Mouse (Mus musculus): Measurements from ENCODE around the gene B3gnt2. TPM values are rescaled to one million over a fixed set of nuclear protein-coding genes. Genes with fewer than 3 reads are reported as not detected.

The B3gnt2 gene
- total and polyA plus RNA-seq, 3 experiments = 36.8 to 66.4 TPM; not detected in 1

DNA sequence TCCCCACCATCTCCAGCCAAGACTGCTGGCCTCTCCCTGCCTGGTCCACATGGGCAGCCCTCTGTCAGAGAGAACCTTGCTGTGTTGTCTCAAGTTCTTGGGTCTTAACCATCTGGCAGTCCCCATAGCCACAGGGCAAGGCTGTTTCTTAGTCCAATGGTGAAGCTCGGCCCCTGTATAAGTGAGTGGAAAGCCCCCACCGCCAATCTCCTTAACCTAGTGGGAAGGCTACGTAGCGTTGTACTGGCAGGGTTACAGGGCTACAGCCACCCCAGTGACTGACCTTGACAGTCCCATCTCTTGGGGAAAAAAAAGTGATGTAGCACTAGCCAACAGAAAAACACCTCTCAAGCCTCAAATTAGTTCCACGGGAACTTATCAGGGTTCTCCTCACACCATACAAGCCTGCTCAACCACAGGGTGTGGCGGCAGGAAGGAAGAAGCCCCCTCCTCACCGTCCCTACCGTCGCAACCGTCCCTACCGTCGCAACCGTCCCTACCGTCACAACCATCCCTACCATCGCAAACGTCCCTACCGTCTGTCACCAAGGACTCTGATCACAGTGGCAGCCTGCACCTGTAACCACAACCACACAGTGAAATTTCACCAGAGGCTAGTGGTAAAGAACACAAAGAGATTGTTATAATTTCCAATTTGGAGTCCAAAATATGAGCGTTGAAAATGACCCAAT lies 98.4 kb downstream of the B3gnt2 start:
- Histone ChIP-seq H3K4me3 (ENCODE audit: control insufficient read depth in 1 of 2, insufficient read depth in 1 of 2, low read depth in 2 of 2, low read length in 2 of 2) (no peak overlapping the region), H3K27ac (ENCODE audit: control insufficient read depth, low read depth, low read length) (no peak overlapping the region), H3K79me2 (ENCODE audit: control insufficient read depth, insufficient read depth, low read length, poor library complexity) (no peaks in the 10 kb centered on the region), H3K9ac (ENCODE audit: control insufficient read depth, low read depth, low read length, poor library complexity, severe bottlenecking) (no peak overlapping the region), H3K27me3 (ENCODE audit: control insufficient read depth in 1 of 2, insufficient read depth in 2 of 2, low read length in 2 of 2) (no peaks in the 10 kb centered on the region), H3K9me3 (replicated peaks; ENCODE audit: insufficient read depth, low read length) (no peaks in the 10 kb centered on the region), H3K36me3 (ENCODE audit: control insufficient read depth in 1 of 2, insufficient read depth in 2 of 2, low read length in 2 of 2) (peaks cover 0 to 2% of the 10 kb centered on the region in 2 experiments; a peak in 2 of 4 replicates), H3K4me1 (ENCODE audit: control insufficient read depth in 1 of 2, insufficient read depth in 2 of 2, low read length in 2 of 2) (peaks cover 0 to 3% of the 10 kb centered on the region in 2 experiments; a peak in 1 of 4 replicates)
- no peak for DNase-seq (ENCODE audit: low read depth, low spot score)
- TF ChIP-seq POLR2AphosphoS2 (IDR thresholded peaks at IDR 0.05; ENCODE audit: low read length) = no peak
- no peak for TF ChIP-seq NELFE (IDR thresholded peaks at IDR 0.05; ENCODE audit: low read depth, low read length)
- no peak for TF ChIP-seq CHD2 (IDR thresholded peaks at IDR 0.05; ENCODE audit: low read length)
- no peak for TF ChIP-seq BHLHE40 (IDR thresholded peaks at IDR 0.05; ENCODE audit: borderline replicate concordance, low read depth, low read length)
- TF ChIP-seq MYC (IDR thresholded peaks at IDR 0.05; ENCODE audit: low read depth, low read length) = no peak
- TF ChIP-seq ETS1 (IDR thresholded peaks at IDR 0.05; ENCODE audit: low read depth, low read length) = no peak
- no peak for TF ChIP-seq MAX (IDR thresholded peaks at IDR 0.05; ENCODE audit: low read length)
- TF ChIP-seq MEF2A (IDR thresholded peaks at IDR 0.05; ENCODE audit: extremely low read depth, insufficient replicate concordance, low read depth, low read length, poor library complexity, severe bottlenecking) = no peak
- TF ChIP-seq ZMIZ1 (IDR thresholded peaks at IDR 0.05; ENCODE audit: low read depth, low read length) = no peak

DNA sequence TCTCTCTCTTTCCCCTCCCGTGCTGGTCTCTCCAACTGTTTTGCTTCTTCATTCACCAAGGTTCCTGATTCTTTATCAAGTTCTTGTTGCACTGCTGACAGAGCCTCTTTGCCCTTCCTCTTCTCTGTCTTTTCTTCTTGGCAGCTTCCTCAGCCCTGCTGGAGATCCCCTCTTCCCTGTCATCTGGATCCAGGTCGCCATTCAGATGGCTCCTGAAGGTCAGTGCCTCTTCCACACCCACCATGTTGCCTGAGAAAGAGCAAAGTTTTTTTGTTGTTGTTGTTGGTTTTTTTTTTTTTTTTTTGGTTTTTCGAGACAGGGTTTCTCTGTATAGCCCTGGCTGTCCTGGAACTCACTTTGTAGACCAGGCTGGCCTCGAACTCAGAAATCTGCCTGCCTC lies 101.0 kb downstream of the B3gnt2 start:
- no peaks in the 10 kb centered on the region for H3K9me3 ChIP-seq (replicated peaks; ENCODE audit: insufficient read depth, low read length)
- no peak overlapping the region for H3K27ac ChIP-seq (ENCODE audit: control insufficient read depth, low read depth, low read length)
- H3K27me3 ChIP-seq (ENCODE audit: control insufficient read depth in 1 of 2, insufficient read depth in 2 of 2, low read length in 2 of 2) = no peaks in the 10 kb centered on the region
- H3K36me3 ChIP-seq (ENCODE audit: control insufficient read depth in 1 of 2, insufficient read depth in 2 of 2, low read length in 2 of 2) = no peaks in the 10 kb centered on the region; a peak in 1 of 4 replicates
- no peaks in the 10 kb centered on the region for H3K79me2 ChIP-seq (ENCODE audit: control insufficient read depth, insufficient read depth, low read length, poor library complexity)
- no peak overlapping the region for H3K4me3 ChIP-seq (ENCODE audit: control insufficient read depth in 1 of 2, insufficient read depth in 1 of 2, low read depth in 2 of 2, low read length in 2 of 2)
- H3K9ac ChIP-seq (ENCODE audit: control insufficient read depth, low read depth, low read length, poor library complexity, severe bottlenecking) = no peak overlapping the region
- peaks cover 0 to 3% of the 10 kb centered on the region in 2 experiments; a peak in 1 of 4 replicates for H3K4me1 ChIP-seq (ENCODE audit: control insufficient read depth in 1 of 2, insufficient read depth in 2 of 2, low read length in 2 of 2)
- TF ChIP-seq GATA1 (IDR thresholded peaks at IDR 0.05; ENCODE audit: low read depth, low read length) (no peak), POLR2AphosphoS2 (IDR thresholded peaks at IDR 0.05; ENCODE audit: low read length) (peak; percentile 63; the same call in 1 of the 2 replicates), E2F4 (IDR thresholded peaks at IDR 0.05; ENCODE audit: borderline replicate concordance, low read depth, low read length) (no peak), SMC3 (IDR thresholded peaks at IDR 0.05; ENCODE audit: low read depth, low read length) (peak; percentile 17; the same call in 1 of the 2 replicates), ZNF384 (IDR thresholded peaks at IDR 0.05; ENCODE audit: low read depth, low read length) (peak; percentile 58; the same call in 1 of the 2 replicates), NELFE (IDR thresholded peaks at IDR 0.05; ENCODE audit: low read depth, low read length) (no peak)
- DNase-seq (ENCODE audit: low read depth, low spot score) = no peak
